Mouse (Mus musculus) layer of hippocampus, adult 2 months (tissue): ENCODE measurements at regions not wholly inside any gene's neighbourhood (a gene's known extent, or its start where the extent isn't known, plus 50 kb on each side); places are given as distances from the start of the nearest gene placed in this dataset.

Source experiments
- DNase-seq, 2 experiments: peaks; one replicate each; pipeline ENCODE4 v3.0.0; 2022; ENCODE audit warnings: low spot score in 2 of 2
- H3K27ac ChIP-seq: fragments of 200-600 bp; 2 replicates; pipeline ENCODE4 v1.8.1; 2022
- H3K4me3 ChIP-seq: fragments of 200-600 bp; 2 replicates; pipeline ENCODE4 v1.8.1; 2022; ENCODE audit warnings: mild to moderate bottlenecking
- CTCF ChIP-seq: fragments of 200-600 bp; conservative IDR thresholded peaks from 2 replicates; pipeline ENCODE4 v1.8.1; 2022; ENCODE audit warnings: antibody characterized with exemption, mild to moderate bottlenecking, moderate library complexity

- TF ChIP-seq CTCF, result no peak
- H3K27ac ChIP-seq, result no peak overlapping the region
- DNase-seq, result no peak
- no peak overlapping the region for H3K4me3 ChIP-seq
Observed at GRCm38 (mm10) chr15:31875436-31875835, 273.8 kb downstream of the Fam173b start.

DNA sequence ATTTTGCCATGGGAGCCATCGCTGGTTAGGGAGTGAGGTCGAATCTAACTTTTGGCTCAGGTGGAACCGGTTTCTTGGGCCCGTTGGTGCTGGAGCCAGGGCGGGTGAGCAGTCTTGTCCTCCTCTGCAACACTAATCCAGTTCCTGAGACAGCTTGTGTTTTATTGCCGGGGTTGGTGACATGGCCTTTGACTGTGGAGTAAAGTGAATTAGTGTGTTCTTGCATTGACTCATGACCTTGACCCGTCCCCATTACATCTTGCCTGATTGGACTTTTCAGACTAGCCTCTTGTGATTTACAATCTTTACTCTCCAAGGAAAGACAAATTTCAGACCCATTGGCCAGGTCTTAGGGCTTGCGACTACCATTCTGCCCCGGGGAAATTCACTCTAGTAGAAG, 278.8 kb downstream of the Fam173b start:
- no peak for TF ChIP-seq CTCF
- Histone ChIP-seq H3K27ac (no peak overlapping the region), H3K4me3 (no peak overlapping the region)
- DNase-seq, result no peak

DNA sequence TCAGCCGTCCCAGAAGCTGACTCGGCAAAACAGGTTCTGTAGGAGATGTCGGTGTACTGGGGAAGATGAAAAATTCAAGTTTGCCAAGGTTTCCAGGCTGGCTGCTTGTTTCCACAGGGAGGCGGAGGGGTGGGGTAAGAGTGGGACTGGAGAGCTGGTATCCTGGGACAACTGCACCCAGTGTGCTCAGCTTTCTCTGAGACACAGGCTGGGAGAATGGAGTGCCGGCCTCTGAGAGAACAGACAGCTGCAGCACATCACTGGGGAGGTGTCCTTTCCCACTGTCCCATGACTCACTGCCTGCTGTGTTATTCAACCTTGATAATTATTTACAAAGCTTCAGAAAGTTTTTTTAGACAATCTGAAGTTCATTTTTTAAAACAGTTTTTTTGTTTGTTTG, 280.7 kb downstream of the Fam173b start:
- Histone ChIP-seq H3K27ac (no peak overlapping the region), H3K4me3 (no peak overlapping the region)
- no peak for TF ChIP-seq CTCF
- no peak for DNase-seq

DNA sequence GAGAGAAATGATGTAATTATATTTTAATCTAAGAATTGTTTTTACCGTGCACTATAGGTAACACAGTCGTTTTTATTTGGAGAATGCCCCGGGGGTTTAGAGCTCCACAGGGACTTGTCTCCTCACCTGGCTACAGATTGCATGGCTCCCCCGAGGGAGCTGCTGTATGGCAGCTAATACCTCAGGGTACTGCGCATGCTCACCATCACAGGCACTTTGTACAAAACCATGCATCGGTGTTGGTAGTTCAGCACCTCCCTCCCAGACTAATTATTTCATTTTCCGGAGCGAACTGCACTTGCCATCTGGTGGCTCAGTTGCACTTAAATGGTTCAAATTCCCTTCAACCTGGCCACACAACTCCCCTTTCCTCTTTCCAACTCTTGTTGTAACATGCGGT, 281.9 kb downstream of the Fam173b start:
- TF ChIP-seq CTCF, result no peak
- DNase-seq, result no peak
- no peak overlapping the region for H3K27ac ChIP-seq
- H3K4me3 ChIP-seq, result no peak overlapping the region

DNA sequence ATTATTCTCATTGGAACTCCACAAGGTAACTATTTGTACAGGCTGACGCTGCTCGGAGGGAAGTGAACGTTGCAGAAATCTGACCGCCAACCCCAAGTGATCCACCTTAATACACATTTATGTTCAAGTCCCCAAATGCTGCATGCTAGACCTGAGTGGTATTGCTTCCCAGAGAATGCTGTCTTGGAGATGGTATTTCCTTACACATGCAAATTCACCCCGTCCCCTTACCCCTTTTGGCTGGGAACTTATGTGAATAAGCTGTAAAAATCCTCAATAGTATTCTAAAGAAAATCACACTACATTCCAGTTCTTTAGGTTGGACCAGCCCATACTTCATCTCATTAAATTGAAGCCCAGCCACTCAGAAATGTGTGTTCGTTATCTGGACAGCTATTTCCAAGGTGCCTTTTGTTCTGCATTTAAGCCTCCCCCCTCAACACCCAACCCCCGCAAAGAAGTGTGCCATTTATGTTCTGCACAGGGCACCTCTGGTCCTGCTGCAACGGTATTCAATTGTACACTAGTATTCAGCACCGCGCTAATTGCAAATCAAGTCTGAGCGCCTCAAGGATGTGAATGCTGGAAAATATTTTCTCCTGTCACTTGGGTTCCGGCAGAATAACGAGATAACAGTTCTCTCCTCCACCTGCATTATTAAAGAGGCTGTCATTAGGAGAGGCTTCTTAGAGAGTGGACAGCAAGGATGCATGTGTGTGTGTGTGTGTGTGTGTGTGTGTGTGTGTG, 278.0 kb upstream of the Tas2r119 start:
- no peak for DNase-seq
- H3K27ac ChIP-seq, result no peak overlapping the region
- no peak for TF ChIP-seq CTCF
- H3K4me3 ChIP-seq, result no peak overlapping the region

GRCm38 (mm10) chr15:31900325-31900724, 276.8 kb upstream of the Tas2r119 start:
- no peak for TF ChIP-seq CTCF
- no peak overlapping the region for H3K27ac ChIP-seq
- DNase-seq, result no peak
- H3K4me3 ChIP-seq, result no peak overlapping the region

DNA sequence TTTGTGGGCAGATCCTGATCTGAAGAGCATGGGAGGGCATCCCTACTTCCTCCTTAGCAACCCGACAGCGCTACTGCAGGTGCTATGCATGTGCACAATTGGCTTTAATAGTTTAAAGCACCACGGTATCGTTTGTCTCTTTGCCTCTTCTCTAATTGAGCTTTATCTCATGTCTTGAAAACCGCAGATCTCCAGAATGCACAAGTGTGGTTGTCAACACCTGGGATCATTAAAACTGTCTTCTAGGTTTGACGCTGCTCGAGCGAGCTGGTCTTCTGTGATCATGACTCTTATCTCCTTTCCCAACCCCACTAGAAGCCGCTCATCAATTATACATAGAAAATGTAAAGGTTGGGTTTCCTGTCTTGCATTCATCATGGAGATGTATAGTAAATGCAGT, 268.7 kb upstream of the Tas2r119 start:
- Histone ChIP-seq H3K4me3 (no peak overlapping the region), H3K27ac (no peak overlapping the region)
- TF ChIP-seq CTCF, result no peak
- no peak for DNase-seq

DNA sequence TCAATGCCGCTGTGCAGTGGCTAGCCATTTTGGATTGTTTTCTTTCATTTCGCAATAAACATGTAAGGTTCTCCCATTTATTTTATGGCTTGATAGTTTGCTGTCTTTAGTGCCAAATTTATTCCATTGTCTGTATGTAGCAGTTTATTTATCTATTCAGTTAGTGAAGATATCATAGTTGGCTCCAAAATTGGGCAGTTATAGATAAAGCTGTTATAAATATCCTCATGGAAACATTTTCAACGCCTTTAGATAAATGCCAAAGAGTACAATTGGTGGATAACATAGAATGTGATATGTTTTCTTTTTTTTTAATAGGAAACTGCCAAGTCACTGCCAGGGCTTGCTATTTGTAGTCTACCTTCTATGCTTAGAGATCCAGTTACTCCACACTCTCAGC, 265.1 kb upstream of the Tas2r119 start:
- TF ChIP-seq CTCF, result no peak
- no peak for DNase-seq
- Histone ChIP-seq H3K27ac (no peak overlapping the region), H3K4me3 (no peak overlapping the region)

DNA sequence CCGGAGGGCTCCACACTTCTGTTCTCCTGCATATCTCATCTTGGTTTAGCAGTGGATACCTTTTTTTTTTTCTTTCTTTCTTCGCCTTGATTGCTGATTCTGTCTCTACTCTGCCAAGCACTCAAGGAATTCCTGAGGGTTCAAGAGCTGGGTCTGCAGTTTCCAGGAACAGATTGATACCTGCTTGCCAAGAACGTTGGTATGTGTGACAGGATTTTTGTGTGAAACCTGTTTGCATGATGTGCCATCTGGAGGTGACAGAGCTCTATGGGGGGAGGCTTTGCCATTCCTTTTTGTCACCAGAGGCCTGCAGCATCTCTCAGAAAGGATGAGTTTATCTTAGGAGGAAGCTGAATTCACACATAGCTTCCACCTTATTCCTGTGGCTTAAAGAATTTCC, 255.6 kb upstream of the Tas2r119 start:
- TF ChIP-seq CTCF, result no peak
- Histone ChIP-seq H3K4me3 (no peak overlapping the region), H3K27ac (no peak overlapping the region)
- DNase-seq, result peak; percentile 5 to 18

GRCm38 (mm10) chr15:31960301-31960700, 216.8 kb upstream of the Tas2r119 start:
- no peak for DNase-seq
- no peak for TF ChIP-seq CTCF
- H3K27ac ChIP-seq, result no peak overlapping the region
- no peak overlapping the region for H3K4me3 ChIP-seq

- no peak for TF ChIP-seq CTCF
- no peak overlapping the region for H3K27ac ChIP-seq
- DNase-seq, result no peak
- no peak overlapping the region for H3K4me3 ChIP-seq
Observed at GRCm38 (mm10) chr15:31961963-31962362, 215.1 kb upstream of the Tas2r119 start.

DNA sequence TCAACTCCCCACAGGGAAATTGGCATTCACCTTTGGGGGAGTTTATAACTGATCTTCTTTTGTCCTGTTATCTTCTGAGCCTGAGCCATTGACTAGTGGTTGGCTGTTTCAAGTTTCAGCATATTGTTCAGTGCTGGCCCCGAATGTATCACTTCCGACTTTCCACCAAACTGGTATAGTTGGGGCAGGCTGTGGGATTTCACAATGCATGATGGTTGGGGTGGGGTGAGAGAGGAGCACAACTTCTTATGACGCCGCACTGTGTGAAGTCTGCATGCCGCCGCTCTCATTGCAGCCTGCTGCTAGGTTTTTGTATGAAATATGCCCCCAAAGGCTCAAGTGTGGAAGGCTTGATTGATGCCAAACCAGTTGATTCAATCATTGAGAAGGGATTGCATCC, 212.2 kb upstream of the Tas2r119 start:
- H3K4me3 ChIP-seq, result no peak overlapping the region
- no peak overlapping the region for H3K27ac ChIP-seq
- TF ChIP-seq CTCF, result no peak
- no peak for DNase-seq

DNA sequence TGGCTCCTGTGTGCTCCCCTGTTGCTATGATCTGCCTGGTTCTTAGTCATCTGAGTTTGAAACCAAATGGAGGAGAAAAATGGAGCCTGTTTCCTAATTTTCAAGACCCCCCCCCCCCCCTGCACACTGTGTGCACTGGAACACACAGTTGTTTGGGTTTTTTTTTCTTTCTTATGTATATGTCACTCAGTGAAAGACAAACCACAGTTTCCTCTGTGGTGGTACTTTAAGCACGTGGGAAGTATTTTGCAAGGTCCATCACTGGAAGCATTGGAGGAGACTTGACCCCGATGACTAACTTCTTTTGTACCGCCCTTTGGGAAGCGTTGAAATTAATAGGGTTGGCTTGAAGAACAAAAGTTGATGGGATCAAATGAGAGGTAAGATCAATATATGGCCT, 211.5 kb upstream of the Tas2r119 start:
- no peak for DNase-seq
- TF ChIP-seq CTCF, result no peak
- H3K27ac ChIP-seq, result no peak overlapping the region
- no peak overlapping the region for H3K4me3 ChIP-seq

DNA sequence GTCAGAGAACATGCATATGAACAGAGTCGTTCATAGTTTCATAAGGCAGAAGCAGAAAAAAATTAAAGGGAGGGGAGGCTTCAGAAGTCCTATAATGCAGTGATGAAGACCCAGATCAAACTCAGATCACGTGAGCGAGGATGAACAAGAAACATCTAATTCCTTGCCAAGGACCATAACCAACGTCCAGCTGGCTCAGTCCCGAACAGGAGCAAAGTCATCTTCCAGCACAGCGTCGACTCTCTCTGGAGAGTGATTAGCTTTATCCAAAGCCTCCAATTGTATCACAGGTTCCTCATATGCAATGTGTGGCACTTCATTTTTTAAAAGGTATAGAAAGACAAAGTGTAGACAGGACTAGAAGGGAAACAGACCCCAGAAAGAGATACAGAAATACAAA, 204.2 kb upstream of the Tas2r119 start:
- Histone ChIP-seq H3K4me3 (no peak overlapping the region), H3K27ac (no peak overlapping the region)
- no peak for TF ChIP-seq CTCF
- no peak for DNase-seq
